Mouse (Mus musculus) C2C12 (cell line): ENCODE data around the gene Thada. TPM values are rescaled to one million over a fixed set of nuclear protein-coding genes. Genes with fewer than 3 reads are reported as not detected.

ENCODE experiments used
- H3K27me3 ChIP-seq: one replicate; pipeline ENCODE4 v1.6.1; 2011; ENCODE audit not compliant: control insufficient read depth, insufficient read depth, insufficient read length
- H3K36me3 ChIP-seq: one replicate; pipeline ENCODE4 v1.6.1; 2011; ENCODE audit not compliant: control insufficient read depth, insufficient read depth
- H3K4me3 ChIP-seq: one replicate; pipeline ENCODE4 v1.5.1; 2011; ENCODE audit warnings: mild to moderate bottlenecking, control low read depth; ENCODE audit not compliant: poor library complexity, insufficient read depth, severe bottlenecking
- H3K79me2 ChIP-seq: one replicate; pipeline ENCODE4 v1.6.1; 2011; ENCODE audit not compliant: control insufficient read depth, insufficient read depth
- H3K79me3 ChIP-seq: one replicate; pipeline ENCODE4 v1.6.1; 2011; ENCODE audit warnings: low read depth, control low read depth
- H3ac ChIP-seq: one replicate; pipeline ENCODE3; 2011; ENCODE audit warnings: low read depth; ENCODE audit not compliant: control insufficient read depth, insufficient read length
- CEBPB ChIP-seq: IDR thresholded peaks from one replicate; pipeline ENCODE4 v1.6.1; 2011; ENCODE audit warnings: low read depth, mild to moderate bottlenecking, control low read depth, moderate library complexity
- CTCF ChIP-seq: IDR thresholded peaks from one replicate; pipeline ENCODE4 v1.5.1; 2011; ENCODE audit not compliant: control insufficient read depth, insufficient read depth, insufficient read length
- FOSL1 ChIP-seq: IDR thresholded peaks from one replicate; pipeline ENCODE4 v1.8.0; 2011; ENCODE audit warnings: mild to moderate bottlenecking, low read length; ENCODE audit not compliant: poor library complexity, insufficient read depth, severe bottlenecking
- MAX ChIP-seq: IDR thresholded peaks from one replicate; pipeline ENCODE4 v1.6.1; 2011; ENCODE audit warnings: mild to moderate bottlenecking, control low read depth
- MYOD1 ChIP-seq: IDR thresholded peaks from one replicate; pipeline ENCODE4 v1.6.1; 2011; ENCODE audit warnings: low read depth; ENCODE audit not compliant: control insufficient read depth, insufficient read length
- MYOG ChIP-seq: IDR thresholded peaks from one replicate; pipeline ENCODE4 v1.6.1; 2011; ENCODE audit not compliant: control insufficient read depth, insufficient read length; ENCODE audit errors: extremely low read depth
- USF1 ChIP-seq: IDR thresholded peaks from one replicate; pipeline ENCODE4 v1.6.1; 2011; ENCODE audit warnings: low read depth, mild to moderate bottlenecking, control low read depth, moderate library complexity
- long read RNA-seq, 2 experiments: library from polyadenylated mRNA; unstranded; transcript quantifications; one replicate each; pipeline ENCODE4 v2.0.0; 2019 to 2020
- polyA plus RNA-seq: library from polyadenylated mRNA; unstranded; fragments of >200 nt; fragmentation: generic; extraction: Trizol; gene quantifications from one replicate; pipeline ENCODE4 v1.2.1, GENCODE M21; 2012; ENCODE audit warnings: missing spikeins

The Thada gene
- polyA plus RNA-seq: 7.3 TPM
- long read RNA-seq, experiment 1, partial matches to known transcripts: 2 of 3 reads
- long read RNA-seq, experiment 1, other reads (novel, unspliced or antisense): 1 of 3 reads
- long read RNA-seq, experiment 2, full-length matches to known transcripts: 4 of 24 reads
- long read RNA-seq, experiment 2, partial matches to known transcripts: 10 of 24 reads
- long read RNA-seq, experiment 2, other reads (novel, unspliced or antisense): 10 of 24 reads

DNA sequence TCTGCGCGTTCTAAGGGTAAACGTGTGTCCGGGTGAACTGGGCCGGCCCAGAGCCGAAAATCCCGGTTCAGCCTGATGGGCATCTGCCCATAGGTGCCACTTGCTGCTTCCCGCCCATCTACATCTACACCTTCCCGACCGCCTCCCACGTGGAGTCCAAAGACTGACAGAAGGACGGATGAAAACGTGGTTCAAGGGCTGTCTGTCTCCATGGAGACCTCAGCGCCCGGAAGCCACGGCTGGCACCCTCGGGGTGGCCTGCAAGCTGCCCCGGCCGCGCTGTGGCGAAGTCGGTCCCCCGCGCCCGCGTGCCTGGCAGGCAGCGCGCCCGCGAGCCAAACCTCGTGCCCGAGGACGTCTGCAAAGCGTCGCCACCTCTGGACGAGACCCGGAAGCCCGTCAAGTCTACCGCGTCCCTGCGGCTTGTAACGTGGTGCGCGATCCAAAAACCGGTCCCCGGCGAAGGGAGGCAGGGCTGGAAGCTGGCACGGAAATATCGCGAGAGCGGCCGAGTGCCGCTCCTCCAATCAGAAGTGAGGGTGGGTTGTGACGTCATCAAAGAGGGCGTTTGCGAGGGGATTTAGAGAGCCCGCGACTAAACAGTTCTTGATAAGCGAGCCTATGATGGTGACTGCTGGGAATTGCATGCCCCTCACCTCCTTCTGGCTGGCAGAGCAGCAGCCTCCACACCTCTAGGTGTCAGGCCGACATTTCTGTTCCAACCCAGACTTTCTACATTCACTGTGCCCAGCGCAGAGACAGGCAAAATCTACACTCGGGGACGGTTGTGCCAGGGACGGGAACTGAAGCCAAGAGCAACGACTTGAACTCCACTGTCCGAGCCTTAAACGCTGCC is at the start of gene Thada:
Thada (minus strand) TSS at position 453 of the 856 bp plus-strand sequence.
- TF ChIP-seq MYOG: no peak
- peak; percentile 94 for TF ChIP-seq MAX

DNA sequence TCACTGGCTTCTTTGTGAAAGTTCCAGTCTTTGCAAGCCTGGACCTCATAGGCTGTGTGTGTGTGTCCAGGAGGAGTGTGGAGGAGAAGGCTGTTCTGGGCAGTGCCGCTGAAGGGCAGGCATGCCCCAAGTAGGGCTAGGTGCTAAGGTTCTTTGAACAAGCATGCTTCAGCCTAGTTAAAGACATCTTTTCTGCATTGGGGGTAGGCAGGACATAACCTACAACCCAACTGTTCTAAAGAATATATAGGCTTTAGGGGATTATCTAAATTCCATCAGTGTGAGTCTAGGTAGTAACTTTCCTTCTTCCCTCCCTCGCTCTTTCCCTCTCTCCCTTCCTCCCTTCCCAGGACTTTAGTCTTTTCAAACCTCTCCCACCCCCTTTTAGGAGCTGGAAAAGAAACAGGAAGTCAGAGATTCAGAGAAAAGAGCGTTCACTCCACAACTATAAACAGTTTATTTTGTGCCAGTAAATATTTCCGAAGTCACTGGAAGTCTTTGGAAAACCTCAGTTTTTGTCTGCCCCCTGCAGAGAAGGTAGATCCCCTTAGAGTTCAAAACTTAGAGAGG is 46.6 kb upstream of the Thada start:
- Histone ChIP-seq H3K36me3 (no peaks in the 10 kb centered on the region), H3ac (peak overlapping the region; percentile 90), H3K27me3 (no peaks in the 10 kb centered on the region), H3K79me3 (peaks cover 9% of the 10 kb centered on the region), H3K79me2 (peaks cover 37% of the 10 kb centered on the region), H3K4me3 (peak overlapping the region; percentile 69)
- no peak for TF ChIP-seq MYOD1
- no peak for TF ChIP-seq USF1
- TF ChIP-seq FOSL1: no peak
- TF ChIP-seq CEBPB: no peak
- no peak for TF ChIP-seq MYOG
- no peak for TF ChIP-seq CTCF
- TF ChIP-seq MAX: no peak

More for the DNA sequence above, at the start of gene Thada:
- Histone ChIP-seq H3K27me3 (no peaks in the 10 kb centered on the region), H3K4me3 (peak within 1 kb of the TSS; percentile 76), H3ac (peak within 1 kb of the TSS; percentile 99), H3K79me3 (peaks cover 11% of the 10 kb centered on the region), H3K36me3 (no peaks in the 10 kb centered on the region), H3K79me2 (peaks cover 22% of the 10 kb centered on the region)

DNA sequence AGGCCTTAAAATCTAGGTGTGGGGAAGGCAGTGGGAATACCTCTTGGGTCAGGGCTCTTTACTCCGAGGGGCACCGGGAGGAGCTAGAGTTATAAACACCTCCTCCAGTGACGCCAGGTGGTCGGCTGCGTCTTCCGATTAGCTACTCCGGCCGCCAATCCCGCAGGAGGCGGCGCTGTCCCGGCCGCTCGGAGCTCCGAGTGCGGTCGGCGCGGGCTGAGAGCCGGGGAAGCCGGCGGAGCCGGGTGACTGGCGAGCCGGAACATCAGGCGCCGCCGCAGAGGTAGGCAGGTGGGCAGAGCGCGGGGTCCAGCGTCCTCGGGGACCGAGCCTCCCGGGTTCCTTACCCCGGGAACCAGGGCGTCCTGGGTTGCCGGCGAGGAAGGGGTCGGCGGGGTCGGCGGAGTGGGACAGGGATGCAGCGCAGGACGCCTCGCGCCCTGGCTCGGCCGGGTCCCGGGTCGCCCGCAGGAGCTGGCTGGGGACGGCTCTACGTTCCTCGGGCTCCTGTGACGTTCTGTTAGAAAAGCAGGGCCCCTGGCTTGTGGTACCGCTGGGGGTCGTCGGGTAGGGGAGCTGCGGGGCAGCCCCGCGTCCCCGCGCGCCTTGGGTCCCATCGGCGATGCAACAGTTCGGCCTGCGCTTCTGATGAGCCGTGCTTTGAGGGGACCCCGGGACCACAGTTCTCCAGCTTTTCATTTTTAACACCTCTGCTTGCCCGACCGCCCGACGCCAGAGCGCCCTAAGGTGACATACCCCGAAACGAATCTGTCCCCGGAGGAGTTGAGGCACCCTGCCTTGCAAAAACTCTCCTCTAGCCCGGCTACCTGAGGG is 45.9 kb upstream of the Thada start, which contains the start of gene Plekhh2:
Plekhh2 (plus strand) TSS at position 214 of the 834 bp plus-strand sequence.
- Histone ChIP-seq H3K79me2 (peaks cover 30% of the 10 kb centered on the region), H3K4me3 (peak within 1 kb of the TSS; percentile 69), H3K79me3 (peaks cover 3% of the 10 kb centered on the region), H3ac (peak within 1 kb of the TSS; percentile 90), H3K27me3 (no peaks in the 10 kb centered on the region), H3K36me3 (no peaks in the 10 kb centered on the region)
- TF ChIP-seq MYOD1: no peak
- peak; percentile 73 for TF ChIP-seq MAX

DNA sequence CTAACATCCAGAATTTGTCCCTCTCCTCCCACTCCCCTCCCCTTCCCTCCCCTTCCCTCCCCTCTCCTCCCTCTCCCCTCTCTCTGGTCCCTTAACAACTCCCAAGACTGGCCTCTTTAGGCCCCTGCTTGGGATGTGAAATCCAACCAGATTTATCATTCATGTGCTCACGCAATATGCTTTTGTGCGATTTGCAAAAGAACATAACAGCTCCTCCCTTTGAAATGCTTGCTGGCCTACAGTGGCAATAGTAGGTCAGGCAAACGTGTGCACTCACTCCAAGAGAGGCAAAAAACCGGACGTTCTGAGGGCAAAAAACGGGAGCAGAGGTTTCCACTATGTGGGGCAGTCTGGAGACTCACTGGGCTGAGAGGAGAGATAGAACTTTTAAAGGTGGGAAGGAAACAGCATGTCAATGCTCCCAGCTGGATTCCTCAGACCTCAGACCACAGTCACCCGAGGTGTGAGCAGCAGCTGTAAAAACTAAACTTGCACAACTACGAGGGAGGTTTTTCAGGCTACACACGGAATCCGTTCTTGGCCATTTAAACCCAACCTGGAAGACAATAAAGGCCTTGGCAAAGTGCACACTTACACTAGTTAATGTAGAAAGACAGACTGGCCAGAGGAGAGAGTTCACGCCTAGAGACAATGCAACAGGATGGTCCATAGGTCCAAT is 45.1 kb upstream of the Thada start:
- H3K27me3 ChIP-seq: no peaks in the 10 kb centered on the region
- H3K79me3 ChIP-seq: peaks cover 3% of the 10 kb centered on the region
- peak overlapping the region; percentile 69 for H3K4me3 ChIP-seq
- H3K36me3 ChIP-seq: no peaks in the 10 kb centered on the region
- H3K79me2 ChIP-seq: peaks cover 24% of the 10 kb centered on the region
- H3ac ChIP-seq: peak overlapping the region; percentile 34
- TF ChIP-seq USF1 (no peak), MYOD1 (peak; percentile 63), CEBPB (peak; percentile 59)

DNA sequence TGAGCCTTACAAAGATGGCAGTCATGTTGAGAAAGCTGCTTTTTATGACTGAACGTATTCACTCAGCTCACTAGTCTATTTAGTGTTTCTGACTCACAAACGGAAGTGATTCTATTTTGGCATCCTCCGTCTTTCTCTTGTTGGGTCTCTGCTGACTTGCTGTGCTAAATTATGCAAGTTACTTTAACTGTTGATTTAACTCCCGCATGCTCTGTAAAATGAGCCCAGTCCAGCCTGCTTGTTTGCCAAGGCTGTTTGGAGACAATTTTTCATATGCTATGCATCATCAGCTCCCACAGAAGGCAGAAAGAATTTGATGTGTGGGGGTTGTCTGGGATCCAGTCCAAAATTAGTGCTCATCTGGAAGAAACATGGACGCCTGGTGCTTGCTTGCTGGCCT is 44.4 kb upstream of the Thada start:
- Histone ChIP-seq H3ac (no peak overlapping the region), H3K79me2 (peaks cover 17% of the 10 kb centered on the region), H3K4me3 (no peak overlapping the region), H3K36me3 (no peaks in the 10 kb centered on the region), H3K79me3 (no peaks in the 10 kb centered on the region), H3K27me3 (no peaks in the 10 kb centered on the region)
- no peak for TF ChIP-seq MYOD1
- peak; percentile 51 for TF ChIP-seq MAX
- TF ChIP-seq CEBPB: no peak
